Mouse (Mus musculus) adrenal gland, postnatal 10 days (tissue): ENCODE data around the gene Gm853. TPM values are rescaled to one million over a fixed set of nuclear protein-coding genes. Genes with fewer than 3 reads are reported as not detected.
A peak's percentile ranks its signal among the peaks of the same experiment; 100 is the strongest.

Experiments
- DNase-seq: peaks from one replicate; pipeline ENCODE4 v3.0.0; 2021; ENCODE audit warnings: mixed read lengths
- total RNA-seq, 2 experiments: library from RNA; stranded (reverse); gene quantifications; 2 replicates each; pipeline ENCODE4 v1.2.3; 2021

The Gm853 gene
- total RNA-seq, 2 experiments from 2014 or later: not detected

DNA sequence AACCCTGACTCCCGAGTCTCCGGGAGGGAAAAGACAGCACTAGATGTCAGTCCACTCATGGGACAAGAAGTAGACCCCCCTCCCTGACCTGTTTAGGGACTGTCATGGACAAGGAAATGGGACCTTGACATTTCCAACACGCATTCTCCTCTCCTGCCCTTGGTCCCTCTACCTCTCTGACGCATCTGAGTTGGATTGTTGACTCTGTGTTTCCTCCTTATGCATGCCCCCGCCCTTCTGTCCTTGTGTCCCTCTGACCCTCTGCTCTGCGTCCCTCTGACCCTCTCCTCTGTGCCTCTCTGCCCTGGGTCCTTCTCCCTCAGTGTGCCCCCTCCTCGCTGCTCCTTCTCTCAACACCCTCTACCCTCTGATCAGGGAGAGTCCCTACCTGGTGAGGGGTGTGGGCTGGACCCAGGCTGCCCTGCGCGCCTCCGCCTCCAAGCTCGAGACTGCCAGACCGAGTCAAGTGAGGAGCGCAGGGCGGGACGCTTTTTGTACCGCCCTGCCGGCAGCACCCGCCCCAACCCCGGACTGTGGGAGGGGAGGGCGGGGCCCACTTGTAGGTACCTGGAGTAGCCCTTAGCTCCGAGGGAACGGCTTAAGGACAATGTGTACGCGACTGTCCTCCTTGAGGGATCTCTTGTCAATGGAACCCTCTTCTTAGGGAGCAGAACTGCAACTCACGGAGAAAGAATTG, 47.7 kb downstream of the Gm853 start:
- DNase-seq: peak; percentile 82

DNA sequence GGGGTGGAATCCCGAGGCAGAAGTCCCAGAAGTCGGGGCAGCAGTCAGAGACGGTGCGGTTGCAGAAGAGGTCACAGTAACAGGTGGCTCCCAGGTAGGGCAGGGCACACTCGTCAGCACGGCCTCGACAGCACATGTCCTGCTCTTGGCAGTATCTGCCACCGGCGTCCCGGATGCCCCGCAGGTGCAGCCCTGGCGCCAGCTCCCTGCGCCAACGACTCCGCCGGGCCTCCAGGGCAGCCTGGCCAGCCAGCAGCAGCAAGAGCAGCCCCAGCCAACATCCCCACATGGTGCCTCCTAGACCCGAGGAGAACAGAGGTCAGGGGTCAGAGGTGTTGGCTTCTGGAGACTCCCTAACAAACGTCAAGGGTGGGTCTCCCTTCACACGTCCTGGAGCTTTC, 48.3 kb downstream of the Gm853 start:
- no peak for DNase-seq

DNA sequence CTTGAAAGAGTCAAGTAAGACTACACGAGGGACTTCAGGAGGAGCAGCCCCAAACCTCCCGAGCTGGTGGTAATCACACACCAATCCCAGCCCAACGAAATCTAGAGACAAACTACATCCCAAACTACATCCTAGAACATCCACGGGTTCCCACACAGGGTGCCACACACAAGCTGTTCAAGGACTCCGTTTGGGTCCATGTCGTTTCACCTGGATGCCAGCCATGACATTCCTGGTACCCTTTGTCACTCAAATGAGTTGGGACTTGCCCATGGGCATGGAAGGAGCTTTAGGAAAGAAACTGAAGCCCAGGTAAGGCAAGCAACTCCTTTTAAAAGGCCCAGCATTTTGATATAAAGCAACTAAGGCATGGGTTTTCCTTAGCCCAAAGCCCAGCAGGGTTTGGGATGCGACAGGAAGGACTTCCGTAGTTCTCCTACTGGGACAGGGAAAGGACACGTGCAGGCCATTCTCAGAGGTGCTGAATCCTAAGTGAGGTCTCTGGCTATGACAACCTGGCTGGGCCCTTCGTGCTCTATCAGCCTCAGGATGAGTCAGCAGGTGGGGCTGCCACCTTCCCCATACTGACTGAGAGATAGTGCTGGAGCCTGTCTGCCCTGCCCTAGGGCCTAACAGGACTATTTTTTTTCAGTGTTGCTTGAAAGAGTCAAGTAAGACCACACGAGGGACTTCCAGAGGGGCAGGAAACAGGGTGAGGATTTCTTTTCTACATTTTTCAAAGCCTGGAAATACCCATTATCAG, 49.0 kb downstream of the Gm853 start:
- DNase-seq: no peak

DNA sequence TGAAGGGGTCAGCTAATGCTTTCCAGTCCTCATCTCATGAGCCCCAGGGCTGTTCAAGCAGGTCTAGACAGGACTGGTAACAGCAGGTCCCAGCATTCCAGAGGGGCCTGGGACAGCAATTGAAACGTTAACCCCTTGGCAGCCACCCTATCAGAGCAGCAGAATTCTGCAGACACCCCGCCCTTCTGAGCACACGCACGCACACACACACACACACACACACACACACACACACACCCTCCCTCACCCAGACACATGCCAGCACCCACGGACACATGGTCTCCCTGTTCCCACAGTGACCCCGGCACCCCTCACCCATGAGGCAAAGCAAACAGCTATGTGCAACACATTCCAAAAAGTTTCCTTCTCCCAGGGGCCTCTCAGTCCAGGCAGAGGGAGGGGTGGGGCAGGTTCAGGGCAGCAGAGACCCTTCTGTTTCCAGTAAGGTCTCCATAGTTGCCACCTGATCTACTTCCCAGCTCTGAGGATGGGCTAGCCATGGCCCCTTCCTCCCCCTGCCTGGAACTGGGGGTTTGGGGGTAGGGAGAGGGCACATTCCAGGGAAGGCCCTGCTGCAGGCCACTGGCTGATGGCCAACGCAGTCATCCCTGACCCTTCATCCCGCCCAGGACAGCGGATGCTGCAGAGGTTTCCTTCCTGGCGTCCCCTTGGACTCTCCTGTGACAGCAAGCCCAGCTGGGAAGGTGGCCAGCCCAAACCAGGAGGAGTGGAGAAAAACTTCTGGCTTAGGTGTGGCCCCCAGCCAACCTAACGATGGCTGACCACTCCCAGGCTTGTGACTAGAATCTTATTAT, 50.0 kb downstream of the Gm853 start:
- peak; percentile 72 for DNase-seq

DNA sequence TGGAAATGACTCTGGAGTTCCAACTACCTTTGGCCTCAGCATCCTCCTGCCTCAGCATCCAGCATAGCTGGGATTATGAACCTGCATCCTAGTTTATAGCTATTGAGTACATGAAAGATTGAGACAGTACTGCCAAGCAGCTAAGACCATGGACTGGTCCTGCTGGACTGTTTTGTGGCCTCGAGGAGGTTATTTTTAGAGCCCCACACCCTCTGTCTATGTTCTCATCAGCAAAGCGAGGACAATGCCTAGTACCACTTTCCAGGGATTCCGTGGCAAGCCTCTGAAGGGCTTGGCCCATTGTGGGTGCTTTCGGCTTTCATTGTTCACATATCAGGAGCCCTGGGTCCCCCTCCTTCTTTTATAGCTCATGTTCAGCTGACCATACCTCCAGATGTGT, 51.8 kb downstream of the Gm853 start:
- no peak for DNase-seq

DNA sequence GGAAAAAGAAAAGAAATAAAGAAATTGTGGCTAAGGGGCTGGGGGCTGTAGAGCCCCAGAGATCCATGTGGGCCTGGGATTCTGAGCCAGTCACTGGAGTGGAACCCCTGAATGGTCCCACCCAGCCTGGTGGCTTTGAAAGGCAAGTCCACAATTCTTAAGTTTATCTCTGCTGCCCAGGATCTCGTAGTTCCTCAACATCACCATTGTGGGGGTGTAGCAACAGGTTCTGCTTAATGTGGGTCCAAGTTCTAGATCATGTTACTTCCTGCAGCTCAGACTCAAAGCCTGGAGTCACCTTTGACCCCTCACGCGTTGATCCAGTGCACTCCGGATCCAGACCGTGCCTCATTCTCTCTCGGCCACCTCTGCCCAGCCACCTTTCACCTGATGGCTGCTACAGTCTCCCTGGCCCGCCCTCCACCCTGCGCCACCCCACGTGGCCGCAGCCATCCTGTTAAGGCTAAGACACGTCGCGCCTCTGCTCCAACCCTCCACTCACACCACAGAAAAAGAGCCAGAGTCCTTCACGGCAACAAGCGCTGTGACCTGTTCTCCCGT, 52.7 kb downstream of the Gm853 start:
- no peak for DNase-seq

DNA sequence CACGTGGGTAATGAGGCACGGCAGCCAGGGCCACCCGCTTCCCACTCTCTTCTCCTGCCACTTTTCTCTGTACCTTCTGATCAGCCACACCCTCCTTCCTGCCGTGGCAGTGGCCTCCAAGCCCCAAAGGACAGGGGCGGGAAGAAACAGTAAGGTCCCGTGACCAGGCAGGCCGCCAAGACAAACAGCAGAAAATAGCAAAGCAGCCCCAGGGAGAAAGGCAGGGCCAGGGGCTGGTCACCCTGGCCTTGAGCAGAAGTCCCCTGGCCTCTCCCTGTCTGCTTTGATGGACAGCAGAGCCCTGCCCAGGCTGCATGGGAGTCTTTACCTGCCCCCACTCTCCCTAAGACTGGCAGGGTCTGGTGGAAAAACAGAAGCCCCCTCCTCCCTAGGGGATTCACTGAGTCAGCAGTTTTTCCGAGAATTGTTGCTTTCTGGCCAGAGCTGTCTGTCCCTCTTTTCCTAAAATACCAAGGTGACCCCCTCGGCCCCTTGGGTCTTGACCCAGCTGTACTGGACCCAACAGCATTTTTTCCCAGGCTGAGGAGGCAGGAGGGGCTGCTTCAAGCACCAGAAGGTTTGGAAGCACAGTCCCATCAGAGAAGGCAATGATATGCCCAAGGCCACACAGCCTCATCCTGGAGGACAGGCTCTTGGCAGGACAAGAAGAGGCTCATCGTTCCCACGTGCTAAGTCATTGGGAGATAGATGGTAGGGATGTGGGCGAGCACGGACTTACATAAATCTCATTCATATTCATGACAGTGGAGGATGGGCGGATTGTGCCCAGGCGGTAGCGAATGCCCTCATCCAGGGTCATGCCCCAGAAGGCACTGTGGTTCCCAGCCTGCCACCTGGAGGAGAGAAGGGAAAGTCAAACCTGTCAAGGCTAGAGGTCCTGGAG, 53.7 kb downstream of the Gm853 start:
- DNase-seq: peak; percentile 95

DNA sequence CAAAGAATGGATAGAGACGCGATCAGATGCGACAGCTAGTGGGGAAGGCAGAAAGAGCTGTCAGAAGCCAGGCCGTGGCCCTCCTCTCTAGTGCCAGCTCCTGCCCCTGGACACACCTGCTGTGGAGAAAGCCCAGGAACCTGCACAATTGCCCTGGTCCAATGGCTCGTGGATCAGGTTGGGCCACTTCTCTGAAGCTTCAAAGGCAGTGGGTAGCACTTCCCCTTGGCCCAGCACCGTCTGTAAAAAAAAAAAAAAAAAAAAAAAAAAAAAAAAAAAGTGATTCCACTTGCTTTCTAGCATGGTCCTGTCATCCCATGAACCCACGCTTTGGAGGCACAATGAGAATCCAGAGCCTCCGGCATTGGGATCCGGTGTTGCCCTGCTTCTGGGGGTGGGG, 54.4 kb downstream of the Gm853 start:
- DNase-seq: no peak

DNA sequence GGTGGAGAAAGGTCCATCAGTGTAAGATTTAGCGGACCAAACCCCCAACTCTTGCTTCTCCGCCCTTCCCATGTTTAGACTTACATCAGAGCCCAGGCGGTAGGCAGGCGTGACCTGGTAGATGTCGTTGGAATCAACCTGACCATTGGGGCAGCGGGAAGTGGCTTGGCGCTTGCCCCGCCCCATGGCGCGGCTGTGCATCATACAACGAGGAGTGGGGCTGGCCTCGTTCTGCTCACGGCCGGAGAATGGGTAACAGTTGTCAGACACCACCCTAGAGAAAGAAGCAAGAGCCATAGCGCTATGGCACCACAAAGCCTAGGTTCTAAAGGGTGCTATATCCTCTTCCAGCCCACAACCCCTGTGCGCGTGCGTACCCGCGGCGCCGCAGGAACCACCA, 54.9 kb downstream of the Gm853 start:
- no peak for DNase-seq

DNA sequence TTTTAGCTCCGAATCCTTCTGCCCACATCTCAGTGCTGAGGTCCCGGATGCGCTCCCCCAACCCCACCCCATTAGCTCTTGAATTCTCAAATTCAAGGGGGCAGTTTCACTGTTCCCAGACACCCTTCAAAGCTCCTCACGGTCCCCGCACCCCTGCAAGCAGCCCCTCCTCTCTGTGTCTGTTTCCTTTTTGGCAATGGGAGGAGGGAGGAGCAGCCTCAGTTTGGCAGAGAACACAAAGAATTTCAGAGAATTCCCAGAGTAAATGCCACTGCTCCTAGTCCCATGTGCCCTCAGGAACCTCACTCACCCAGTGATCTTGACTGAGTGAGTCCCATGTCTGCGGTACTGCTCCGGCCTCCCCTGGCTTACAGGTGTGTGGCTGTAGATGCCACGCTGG, 55.6 kb downstream of the Gm853 start:
- peak; percentile 58 for DNase-seq

DNA sequence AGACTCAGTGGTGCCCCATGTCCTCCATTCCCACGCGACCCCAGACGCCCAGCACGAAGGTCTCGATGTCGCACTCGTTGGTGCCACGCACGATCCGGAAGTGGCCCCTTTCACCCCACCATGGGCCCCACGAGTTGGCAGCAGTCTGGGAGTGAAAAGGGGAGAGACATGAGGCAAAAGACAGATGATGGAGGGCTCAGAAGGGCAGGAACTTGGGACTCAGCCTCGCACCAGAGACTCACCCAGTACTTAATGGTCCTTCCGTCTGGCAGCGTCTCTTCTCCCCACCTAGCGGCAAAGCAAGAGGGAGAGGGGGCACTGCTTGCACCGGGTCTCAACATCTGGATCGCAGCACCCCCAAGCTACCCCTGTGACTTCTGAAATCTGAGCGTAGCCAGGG, 56.1 kb downstream of the Gm853 start:
- no peak for DNase-seq

DNA sequence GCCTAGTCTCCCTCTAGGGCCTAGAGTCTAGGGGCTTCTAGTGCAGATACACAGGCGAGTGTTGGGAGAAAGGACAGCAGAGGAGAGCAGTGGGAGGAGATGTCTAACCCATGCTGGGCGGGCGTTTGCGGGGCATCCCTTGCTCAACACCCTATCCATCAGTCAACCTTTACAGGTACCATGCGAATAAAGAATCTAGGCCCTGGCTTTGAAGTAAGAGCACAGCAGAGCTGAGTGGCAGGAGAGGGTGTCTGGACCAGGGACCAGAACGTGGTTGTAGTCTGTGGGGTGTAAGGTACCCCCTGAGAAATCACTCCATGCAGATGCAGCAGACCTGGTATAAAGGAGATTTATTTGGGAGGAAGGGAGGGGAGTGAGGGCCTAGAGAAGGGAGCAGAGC, 58.1 kb downstream of the Gm853 start:
- DNase-seq: no peak

DNA sequence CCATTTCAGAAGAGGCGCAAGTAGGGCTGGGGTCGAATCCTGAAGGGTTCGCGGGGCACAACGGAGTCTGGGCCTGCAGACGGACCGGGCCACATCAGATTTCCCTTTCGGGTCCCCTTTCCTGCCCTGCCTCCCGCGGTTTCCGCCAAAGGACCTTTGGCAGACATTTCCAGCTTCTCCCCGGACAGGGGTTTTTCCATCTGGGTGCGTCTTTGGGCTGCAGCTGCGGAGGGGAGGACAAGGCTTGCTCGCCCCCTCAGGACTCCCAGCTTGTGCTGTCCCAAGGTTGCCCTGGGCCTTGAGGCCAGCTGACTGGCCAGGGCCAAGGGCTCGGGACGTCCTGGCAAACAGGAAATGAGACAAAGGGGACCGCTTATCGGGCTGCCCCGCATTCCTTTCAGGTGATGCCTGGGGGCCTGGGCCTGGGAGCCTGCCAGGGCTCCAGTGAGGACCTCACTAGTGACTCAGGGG, 58.8 kb downstream of the Gm853 start:
- peak; percentile 71 for DNase-seq

DNA sequence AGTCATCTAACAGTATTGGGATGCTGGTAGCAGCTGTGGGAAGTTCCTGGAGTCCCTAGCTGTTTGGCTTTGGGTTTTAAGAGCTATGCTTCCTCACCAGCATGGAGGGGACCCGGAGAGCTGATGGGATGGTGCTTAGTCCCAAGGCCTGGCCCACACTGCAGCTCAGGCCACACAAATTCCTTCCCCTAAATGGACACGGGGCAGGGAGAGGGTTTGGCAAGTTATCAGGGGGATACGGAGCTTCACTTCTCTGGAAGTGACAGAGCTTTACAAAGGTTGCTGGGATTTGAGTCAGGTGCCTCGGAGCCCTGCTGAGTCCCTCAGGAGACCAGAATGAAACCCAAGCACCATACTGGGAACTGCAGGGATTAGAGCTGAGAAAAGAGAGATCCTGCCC, 60.9 kb downstream of the Gm853 start:
- no peak for DNase-seq

Other genes starting within 250 kb of the Gm853 start
- gene Adgrb2, start 237.5 kb downstream of the Gm853 start, total RNA-seq: 10 to 100 TPM; 13.4 to 16.4 TPM
- 10 to 100 TPM; 29.4 to 33.8 TPM for gene Col16a1, start 174.6 kb downstream of the Gm853 start, total RNA-seq
- 10 to 100 TPM; 51.4 to 54.6 TPM for gene Pef1, start 119.8 kb downstream of the Gm853 start, total RNA-seq
- gene Hcrtr1, start 83.0 kb downstream of the Gm853 start, total RNA-seq: 1 to 10 TPM in 1 of 2 experiments, under 1 TPM in 1; 0.78 to 1.7 TPM
- 100 to 1,000 TPM in 1 of 2 experiments, 10 to 100 TPM in 1; 69.2 to 114 TPM for gene Tinagl1, start 47.3 kb downstream of the Gm853 start, total RNA-seq
- 1 to 10 TPM; 2.9 to 5.1 TPM for gene Serinc2, start 56.8 kb upstream of the Gm853 start, total RNA-seq
- gene Fabp3, start 86.2 kb upstream of the Gm853 start, total RNA-seq: 100 to 1,000 TPM; 110 to 422 TPM
- 1 to 10 TPM in 1 of 2 experiments, not detected in 1; 1.3 TPM for gene Gm10570, start 86.3 kb upstream of the Gm853 start, total RNA-seq
- 10 to 100 TPM; 35.5 to 38.7 TPM for gene Zcchc17, start 137.5 kb upstream of the Gm853 start, total RNA-seq
- gene Snrnp40, start 137.7 kb upstream of the Gm853 start, total RNA-seq: 10 to 100 TPM; 35.3 to 39.0 TPM